Mouse (Mus musculus) myocyte (in vitro differentiated cells): Measurements from ENCODE around the gene 9330161L09Rik.

Experiments used
- CEBPB ChIP-seq: IDR thresholded peaks from 2 replicates; pipeline ENCODE4 v1.6.1; 2011; ENCODE audit warnings: mild to moderate bottlenecking, moderate library complexity; ENCODE audit not compliant: poor library complexity, insufficient read depth, severe bottlenecking
- E2F4 ChIP-seq: IDR thresholded peaks from one replicate; pipeline ENCODE4 v1.6.1; 2011; ENCODE audit warnings: mild to moderate bottlenecking, control low read depth, moderate library complexity; ENCODE audit not compliant: insufficient read depth
- MAX ChIP-seq: IDR thresholded peaks from one replicate; pipeline ENCODE4 v1.6.1; 2011; ENCODE audit warnings: low read depth, mild to moderate bottlenecking, control low read depth
- MYOD1 ChIP-seq, 3 experiments: IDR thresholded peaks; one replicate each; pipeline ENCODE4 v1.6.1; 2011; ENCODE audit warnings: control low read depth in 2 of 3, low read depth in 2 of 3, mild to moderate bottlenecking in 2 of 3, moderate library complexity in 1 of 3; ENCODE audit not compliant: insufficient read length in 2 of 3, control insufficient read depth in 1 of 3
- POLR2A ChIP-seq: IDR thresholded peaks from one replicate; pipeline ENCODE4 v1.6.1; 2011; ENCODE audit warnings: low read depth, mild to moderate bottlenecking, control low read depth, moderate library complexity; ENCODE audit not compliant: insufficient read length
- POLR2AphosphoS2 ChIP-seq: IDR thresholded peaks from one replicate; pipeline ENCODE4 v1.6.1; 2011; ENCODE audit warnings: low read depth, control low read depth; ENCODE audit not compliant: insufficient read length
- REST ChIP-seq: IDR thresholded peaks from one replicate; pipeline ENCODE4 v1.6.1; 2011; ENCODE audit warnings: mild to moderate bottlenecking, control low read depth, moderate library complexity; ENCODE audit not compliant: insufficient read depth, insufficient read length
- TCF12 ChIP-seq: IDR thresholded peaks from one replicate; pipeline ENCODE4 v1.6.1; 2011; ENCODE audit warnings: mild to moderate bottlenecking, control low read depth; ENCODE audit not compliant: poor library complexity, insufficient read depth, severe bottlenecking
- TCF3 ChIP-seq: IDR thresholded peaks from one replicate; pipeline ENCODE4 v1.6.1; 2011; ENCODE audit warnings: low read depth, control low read depth; ENCODE audit not compliant: insufficient read length
- USF1 ChIP-seq: IDR thresholded peaks from one replicate; pipeline ENCODE4 v1.6.1; 2011; ENCODE audit warnings: low read depth, mild to moderate bottlenecking, control low read depth, moderate library complexity

DNA sequence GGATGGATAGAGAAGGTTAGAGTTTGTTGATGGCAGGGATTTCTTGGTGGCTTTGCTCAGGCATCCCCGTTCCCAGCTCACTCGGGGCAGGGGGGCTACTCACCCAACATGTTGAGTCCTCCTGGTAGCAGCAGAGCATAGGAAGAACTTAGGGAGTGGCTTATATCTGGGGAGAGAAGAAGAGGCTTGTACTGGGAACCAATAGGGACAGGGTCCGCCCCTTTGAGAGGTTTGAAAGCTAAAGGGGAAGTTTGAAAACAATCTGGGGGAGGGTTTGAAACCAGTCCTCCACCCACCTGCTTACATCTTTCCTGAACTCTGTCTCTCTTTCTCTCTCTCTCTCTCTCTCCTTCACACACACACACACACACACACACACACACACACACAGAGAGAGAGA lies 35.9 kb upstream of the 9330161L09Rik start, which contains the start of gene Ifi27l2a:
- TF ChIP-seq TCF12, result no peak
- TF ChIP-seq POLR2A, result no peak
- no peak for TF ChIP-seq CEBPB
- TF ChIP-seq USF1, result no peak
- TF ChIP-seq MAX, result no peak
- TF ChIP-seq POLR2AphosphoS2, result no peak
- no peak for TF ChIP-seq MYOD1 (IDR thresholded peaks at IDR 0.05; ENCODE audit: control insufficient read depth in 1 of 3, insufficient read length in 2 of 3, low read depth in 2 of 3)
- TF ChIP-seq REST, result no peak
- no peak for TF ChIP-seq TCF3
- TF ChIP-seq E2F4, result no peak
